Mouse (Mus musculus) liver, embryonic 13.5 days (tissue): ENCODE measurements at regions not wholly inside any gene's neighbourhood (a gene's known extent, or its start where the extent isn't known, plus 50 kb on each side); places are given as distances from the start of the nearest gene placed in this dataset.

Experiments
- ATAC-seq: fragments of 200-750 bp; cut with Nextera tagmentation; 2 replicates; pipeline ENCODE4 v1.8.0; 2017; ENCODE audit warnings: low read depth, mild to moderate bottlenecking, moderate number of reproducible peaks, moderate library complexity
- DNase-seq: peaks from one replicate; pipeline ENCODE4 v3.0.0; 2022
- H3K27ac ChIP-seq: fragments of 300-500 bp; sonication (generic); 2 replicates; pipeline ENCODE4 v1.5.1; 2015; ENCODE audit warnings: moderate library complexity, mild to moderate bottlenecking, inconsistent platforms
- H3K27me3 ChIP-seq: fragments of 300-500 bp; sonication (generic); 2 replicates; pipeline ENCODE4 v1.6.1; 2015; ENCODE audit warnings: mild to moderate bottlenecking, inconsistent platforms
- H3K36me3 ChIP-seq: fragments of 300-500 bp; sonication (generic); 2 replicates; pipeline ENCODE4 v1.6.1; 2015; ENCODE audit warnings: mild to moderate bottlenecking, inconsistent platforms
- H3K4me1 ChIP-seq: fragments of 300-500 bp; sonication (generic); replicated peaks from 2 replicates; pipeline ENCODE4 v1.6.1; 2015; ENCODE audit warnings: inconsistent platforms
- H3K4me2 ChIP-seq: fragments of 300-500 bp; sonication (generic); 2 replicates; pipeline ENCODE4 v1.6.1; 2015; ENCODE audit warnings: inconsistent platforms, mild to moderate bottlenecking, moderate library complexity
- H3K4me3 ChIP-seq: fragments of 300-500 bp; sonication (generic); replicated peaks from 2 replicates; pipeline ENCODE4 v1.5.1; 2015; ENCODE audit warnings: mild to moderate bottlenecking, inconsistent platforms
- H3K9ac ChIP-seq: fragments of 300-500 bp; sonication (generic); 2 replicates; pipeline ENCODE4 v1.6.1; 2015; ENCODE audit warnings: mild to moderate bottlenecking, inconsistent platforms
- H3K9me3 ChIP-seq: fragments of 300-500 bp; sonication (generic); replicated peaks from 2 replicates; pipeline ENCODE4 v1.6.1; 2016; ENCODE audit warnings: inconsistent platforms
- WGBS: fragments of 180-500 bp; shearing (Covaris S2); methylation state at CpG from one replicate; pipeline ENCODE4 v1.1.7; 2015; ENCODE audit not compliant: insufficient replicate concordance; 5-methylcytosine and 5-hydroxymethylcytosine counted together

GRCm38 (mm10) chr3:151001881-151002412, 435.7 kb upstream of the Adgrl4 start:
- Histone ChIP-seq H3K27me3 (no peaks in the 10 kb centered on the region), H3K4me3 (no peak overlapping the region), H3K36me3 (no peaks in the 10 kb centered on the region), H3K27ac (no peak overlapping the region), H3K4me1 (no peaks in the 10 kb centered on the region), H3K4me2 (no peak overlapping the region), H3K9ac (no peak overlapping the region), H3K9me3 (no peaks in the 10 kb centered on the region)
- WGBS = 23% methylated on average over 6 of the region's 6 CpGs
- ATAC-seq (no peak), DNase-seq (no peak)

- DNase-seq = no peak
- Histone ChIP-seq H3K4me2 (no peak overlapping the region), H3K27me3 (no peaks in the 10 kb centered on the region), H3K36me3 (no peaks in the 10 kb centered on the region), H3K9ac (no peak overlapping the region), H3K4me1 (no peaks in the 10 kb centered on the region), H3K27ac (no peak overlapping the region), H3K4me3 (no peak overlapping the region), H3K9me3 (no peaks in the 10 kb centered on the region)
- ATAC-seq = no peak
- 68% methylated on average over 3 of the region's 3 CpGs for WGBS
Observed at GRCm38 (mm10) chr3:151003524-151003923, 434.2 kb upstream of the Adgrl4 start.

- DNase-seq (no peak), ATAC-seq (no peak)
- no peak overlapping the region for H3K4me2 ChIP-seq
- no peak overlapping the region for H3K4me3 ChIP-seq
- H3K36me3 ChIP-seq = no peaks in the 10 kb centered on the region
- H3K9ac ChIP-seq = no peak overlapping the region
- no peaks in the 10 kb centered on the region for H3K9me3 ChIP-seq
- H3K27me3 ChIP-seq = no peaks in the 10 kb centered on the region
- no peak overlapping the region for H3K27ac ChIP-seq
- 64% methylated on average over 6 of the region's 6 CpGs for whole genome bisulfite sequencing
- no peaks in the 10 kb centered on the region for H3K4me1 ChIP-seq
Observed at GRCm38 (mm10) chr3:151003990-151004389, 433.7 kb upstream of the Adgrl4 start.

- H3K27me3 ChIP-seq = no peaks in the 10 kb centered on the region
- H3K36me3 ChIP-seq = no peaks in the 10 kb centered on the region
- DNase-seq = no peak
- no peak overlapping the region for H3K4me3 ChIP-seq
- no peak overlapping the region for H3K9ac ChIP-seq
- no peak overlapping the region for H3K4me2 ChIP-seq
- no peak overlapping the region for H3K27ac ChIP-seq
- H3K4me1 ChIP-seq = no peaks in the 10 kb centered on the region
- no peaks in the 10 kb centered on the region for H3K9me3 ChIP-seq
- 45% methylated on average over 3 of the region's 3 CpGs for WGBS
- ATAC-seq = no peak
Observed at GRCm38 (mm10) chr3:151020014-151020413, 417.7 kb upstream of the Adgrl4 start.

- no peak for ATAC-seq
- no peaks in the 10 kb centered on the region for H3K4me1 ChIP-seq
- no peak overlapping the region for H3K4me2 ChIP-seq
- H3K27ac ChIP-seq = no peak overlapping the region
- H3K9me3 ChIP-seq = no peaks in the 10 kb centered on the region
- no peak overlapping the region for H3K4me3 ChIP-seq
- no peaks in the 10 kb centered on the region for H3K27me3 ChIP-seq
- DNase-seq = no peak
- H3K36me3 ChIP-seq = no peaks in the 10 kb centered on the region
- 71% methylated on average over 3 of the region's 3 CpGs for WGBS
- no peak overlapping the region for H3K9ac ChIP-seq
Observed at GRCm38 (mm10) chr3:151057491-151057890, 380.2 kb upstream of the Adgrl4 start.

- Histone ChIP-seq H3K4me1 (no peaks in the 10 kb centered on the region), H3K4me2 (no peak overlapping the region), H3K27me3 (no peaks in the 10 kb centered on the region), H3K4me3 (no peak overlapping the region), H3K27ac (no peak overlapping the region), H3K9me3 (no peaks in the 10 kb centered on the region), H3K36me3 (no peaks in the 10 kb centered on the region), H3K9ac (no peak overlapping the region)
- ATAC-seq (no peak), DNase-seq (no peak)
Observed at GRCm38 (mm10) chr3:151072322-151072721, 365.4 kb upstream of the Adgrl4 start.

- Histone ChIP-seq H3K9ac (no peak overlapping the region), H3K36me3 (no peaks in the 10 kb centered on the region), H3K4me3 (no peak overlapping the region), H3K27ac (no peak overlapping the region), H3K4me1 (no peaks in the 10 kb centered on the region), H3K9me3 (no peaks in the 10 kb centered on the region), H3K27me3 (no peaks in the 10 kb centered on the region), H3K4me2 (no peak overlapping the region)
- no peak for ATAC-seq
- 45% methylated on average over 3 of the region's 3 CpGs for WGBS
- DNase-seq = no peak
Observed at GRCm38 (mm10) chr3:151116831-151117230, 320.9 kb upstream of the Adgrl4 start.

GRCm38 (mm10) chr3:151117583-151118041, 320.1 kb upstream of the Adgrl4 start:
- Histone ChIP-seq H3K4me2 (no peak overlapping the region), H3K27ac (no peak overlapping the region), H3K4me3 (no peak overlapping the region), H3K9me3 (no peaks in the 10 kb centered on the region), H3K9ac (no peak overlapping the region), H3K4me1 (no peaks in the 10 kb centered on the region), H3K36me3 (no peaks in the 10 kb centered on the region), H3K27me3 (no peaks in the 10 kb centered on the region)
- no peak for ATAC-seq
- DNase-seq = no peak
- 66% methylated on average over 3 of the region's 3 CpGs for WGBS

GRCm38 (mm10) chr3:151124131-151124530, 313.6 kb upstream of the Adgrl4 start:
- no peak overlapping the region for H3K4me3 ChIP-seq
- WGBS = 74% methylated on average over 5 of the region's 5 CpGs
- H3K36me3 ChIP-seq = no peaks in the 10 kb centered on the region
- H3K9ac ChIP-seq = no peak overlapping the region
- no peaks in the 10 kb centered on the region for H3K9me3 ChIP-seq
- no peaks in the 10 kb centered on the region for H3K4me1 ChIP-seq
- H3K4me2 ChIP-seq = no peak overlapping the region
- H3K27ac ChIP-seq = no peak overlapping the region
- no peak for ATAC-seq
- DNase-seq = no peak
- no peaks in the 10 kb centered on the region for H3K27me3 ChIP-seq

GRCm38 (mm10) chr3:151146889-151147288, 290.8 kb upstream of the Adgrl4 start:
- H3K9me3 ChIP-seq = no peaks in the 10 kb centered on the region
- no peaks in the 10 kb centered on the region for H3K27me3 ChIP-seq
- no peak overlapping the region for H3K4me2 ChIP-seq
- no peak overlapping the region for H3K9ac ChIP-seq
- DNase-seq (no peak), ATAC-seq (no peak)
- no peaks in the 10 kb centered on the region for H3K36me3 ChIP-seq
- no peak overlapping the region for H3K4me3 ChIP-seq
- no peaks in the 10 kb centered on the region for H3K4me1 ChIP-seq
- 71% methylated on average over 2 of the region's 2 CpGs for WGBS
- no peak overlapping the region for H3K27ac ChIP-seq

GRCm38 (mm10) chr3:151153340-151153739, 284.3 kb upstream of the Adgrl4 start:
- no peak overlapping the region for H3K4me3 ChIP-seq
- no peak overlapping the region for H3K4me2 ChIP-seq
- ATAC-seq (no peak), DNase-seq (no peak)
- H3K27ac ChIP-seq = no peak overlapping the region
- 62% methylated on average over 4 of the region's 4 CpGs for WGBS
- no peak overlapping the region for H3K9ac ChIP-seq
- no peaks in the 10 kb centered on the region for H3K27me3 ChIP-seq
- H3K36me3 ChIP-seq = no peaks in the 10 kb centered on the region
- H3K9me3 ChIP-seq = no peaks in the 10 kb centered on the region
- no peaks in the 10 kb centered on the region for H3K4me1 ChIP-seq

- Histone ChIP-seq H3K36me3 (no peaks in the 10 kb centered on the region), H3K9me3 (no peaks in the 10 kb centered on the region), H3K4me2 (no peak overlapping the region), H3K9ac (no peak overlapping the region), H3K4me1 (no peaks in the 10 kb centered on the region), H3K27me3 (no peaks in the 10 kb centered on the region), H3K27ac (no peak overlapping the region), H3K4me3 (no peak overlapping the region)
- no peak for ATAC-seq
- DNase-seq = no peak
- WGBS = 64% methylated on average over 1 of the region's 1 CpGs
Observed at GRCm38 (mm10) chr3:151160516-151160915, 277.2 kb upstream of the Adgrl4 start.
